Mouse (Mus musculus): ENCODE measurements around the gene Tmem238. TPM values are rescaled to one million over a fixed set of nuclear protein-coding genes. Genes with fewer than 3 reads are reported as not detected.
"Not testable (repeated sequence)": the region's sequence is repeated elsewhere in the genome, so short reads cannot be mapped to it uniquely, and the experiment has no call there.

Gene Tmem238
- total and polyA plus RNA-seq, 3 experiments, result 5.5 to 12.3 (median 9.8) TPM

DNA sequence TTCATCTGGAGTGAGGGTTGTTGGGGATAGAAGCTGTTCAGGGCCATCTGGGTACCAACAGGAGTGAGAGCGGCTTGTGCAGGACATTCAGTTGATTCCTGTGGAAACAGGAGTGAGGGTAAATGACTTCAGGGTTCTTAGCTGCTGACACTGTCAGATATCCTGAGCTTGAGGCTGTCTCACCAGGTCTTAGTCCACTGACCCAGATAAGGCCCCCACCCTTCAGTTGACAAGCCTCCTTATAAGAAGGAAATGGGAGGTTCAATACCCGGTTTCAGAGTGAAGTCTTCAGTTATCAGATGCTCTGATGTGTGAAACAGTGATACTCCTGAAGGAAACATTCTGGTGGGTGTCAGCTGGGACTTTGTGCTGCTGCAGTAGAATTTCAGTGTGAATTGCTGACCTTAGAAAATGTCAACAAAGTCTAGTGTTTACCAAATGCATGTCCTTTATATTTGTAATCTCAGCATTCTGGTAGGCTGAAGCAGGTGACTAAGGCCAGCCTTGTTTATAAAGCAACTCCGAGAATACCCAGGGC is 5.2 kb upstream of the Tmem238 start:
- H3K9ac ChIP-seq (ENCODE audit: insufficient read depth, low read depth), result peak overlapping the region; percentile 98
- peaks cover 5 to 30% of the 10 kb centered on the region in 2 experiments; a peak in 2 of 4 replicates for H3K4me1 ChIP-seq (ENCODE audit: control insufficient read depth in 1 of 2, insufficient read depth in 2 of 2)
- dilution Hi-C loops (cut with MboI; ENCODE audit: extremely low pct_ligation_motif_present, extremely low pct_unique_long_range_greater_than_20kb, low sequenced_read_pairs), result no loop called here
- no peaks in the 10 kb centered on the region for H3K9me3 ChIP-seq (replicated peaks; ENCODE audit: low read length)
- peak overlapping the region in 2 of 3 experiments; percentile 87 to 97 for H3K4me3 ChIP-seq (replicated peaks in 1 of 3; ENCODE audit: low read depth in 2 of 3, low read length in 2 of 3, poor library complexity in 1 of 3)
- H3K27me3 ChIP-seq (replicated peaks), result peaks cover 1% of the 10 kb centered on the region
- no peak overlapping the region for H3K27ac ChIP-seq (ENCODE audit: insufficient read depth, low read depth)
- H3K79me2 ChIP-seq (replicated peaks; ENCODE audit: control insufficient read depth, extremely low read depth, insufficient read depth, poor library complexity, severe bottlenecking), result peaks cover 24% of the 10 kb centered on the region
- H3K4me2 ChIP-seq (ENCODE audit: insufficient read depth, low read depth, poor library complexity, severe bottlenecking), result peak overlapping the region; percentile 98
- no peak for DNase-seq (ENCODE audit: extremely low read depth)
- no peak for TF ChIP-seq MEF2A (IDR thresholded peaks at IDR 0.05; ENCODE audit: borderline replicate concordance, low read depth, low read length)
- no peak for TF ChIP-seq POLR2A (IDR thresholded peaks at IDR 0.05; ENCODE audit: low read depth, low read length)
- no peak for TF ChIP-seq MAX (IDR thresholded peaks at IDR 0.05; ENCODE audit: low read length)
- no peak for TF ChIP-seq GABPA (IDR thresholded peaks at IDR 0.05; ENCODE audit: insufficient replicate concordance, low read depth, low read length)
- TF ChIP-seq ELF1 (IDR thresholded peaks at IDR 0.05; ENCODE audit: low read depth, low read length), result no peak
- no peak for TF ChIP-seq CHD2 (IDR thresholded peaks at IDR 0.05; ENCODE audit: low read length)
- TF ChIP-seq ZC3H11A (IDR thresholded peaks at IDR 0.05; ENCODE audit: low read depth, low read length), result no peak
- no peak for TF ChIP-seq ZKSCAN1 (IDR thresholded peaks at IDR 0.05; ENCODE audit: borderline replicate concordance, low read depth, low read length)
- no peak for TF ChIP-seq MAZ (IDR thresholded peaks at IDR 0.05; ENCODE audit: low read depth, low read length)
- no peak for TF ChIP-seq BHLHE40 (IDR thresholded peaks at IDR 0.05; ENCODE audit: low read depth, low read length)
- no peak for TF ChIP-seq JUND (conservative IDR thresholded peaks at IDR 0.05; ENCODE audit: low read depth, low read length)
- TF ChIP-seq ZNF384 (IDR thresholded peaks at IDR 0.05; ENCODE audit: low read depth, low read length), result no peak
- no peak for TF ChIP-seq SIN3A (IDR thresholded peaks at IDR 0.05; ENCODE audit: low read length)
- TF ChIP-seq ZMIZ1 (IDR thresholded peaks at IDR 0.05; ENCODE audit: low read depth, low read length), result no peak
- peaks cover 39 to 55% of the 10 kb centered on the region in 2 experiments for H3K36me3 ChIP-seq (replicated peaks in 1 of 2; ENCODE audit: control insufficient read depth in 1 of 2, insufficient read depth in 1 of 2, low read length in 1 of 2)
- in situ Hi-C loops (cut with MboI; ENCODE audit: low pct_ligation_motif_present, low pct_unique_long_range_greater_than_20kb, low sequenced_read_pairs), result no loop called here

DNA sequence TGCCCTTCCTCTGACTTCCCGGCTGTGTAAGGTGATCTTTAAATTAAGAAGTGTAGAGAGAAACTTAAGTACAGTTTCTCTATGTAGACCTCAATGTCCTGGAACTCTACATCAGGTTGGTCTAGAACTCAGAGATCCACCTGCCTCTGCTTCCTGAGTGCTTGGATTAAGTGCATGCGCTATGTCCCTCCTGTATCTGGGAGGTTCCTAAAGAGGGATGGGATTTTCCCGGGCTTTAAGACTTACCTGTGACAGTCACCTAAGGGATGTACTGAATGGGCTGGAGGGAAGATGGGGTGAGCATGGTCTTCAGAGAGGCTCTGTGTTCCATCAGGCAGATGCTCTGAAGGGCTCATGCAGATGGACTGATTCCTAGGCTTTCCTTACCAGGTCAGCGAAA is 4.2 kb upstream of the Tmem238 start:
- no peak for TF ChIP-seq UBTF (IDR thresholded peaks at IDR 0.05; ENCODE audit: low read depth, low read length)
- 0 out of 2 replicates have a peak, but pooled peaks have one; percentile 15 for TF ChIP-seq MYC (IDR thresholded peaks at IDR 0.05; ENCODE audit: low read depth, low read length)
- DNase-seq (ENCODE audit: extremely low read depth), result no peak
- peaks cover 24% of the 10 kb centered on the region for H3K79me2 ChIP-seq (replicated peaks; ENCODE audit: control insufficient read depth, extremely low read depth, insufficient read depth, poor library complexity, severe bottlenecking)
- peaks cover 39 to 50% of the 10 kb centered on the region in 2 experiments for H3K36me3 ChIP-seq (replicated peaks in 1 of 2; ENCODE audit: control insufficient read depth in 1 of 2, insufficient read depth in 1 of 2, low read length in 1 of 2)
- no peaks in the 10 kb centered on the region for H3K9me3 ChIP-seq (replicated peaks; ENCODE audit: low read length)
- H3K4me2 ChIP-seq (ENCODE audit: insufficient read depth, low read depth, poor library complexity, severe bottlenecking), result peak overlapping the region; percentile 98
- dilution Hi-C loops (cut with MboI; ENCODE audit: extremely low pct_ligation_motif_present, extremely low pct_unique_long_range_greater_than_20kb, low sequenced_read_pairs), result no loop called here
- peak overlapping the region; percentile 87 to 97 (median 91) for H3K4me3 ChIP-seq (replicated peaks in 1 of 3; ENCODE audit: low read depth in 2 of 3, low read length in 2 of 3, poor library complexity in 1 of 3)
- peak overlapping the region; percentile 98 for H3K9ac ChIP-seq (ENCODE audit: insufficient read depth, low read depth)
- H3K27ac ChIP-seq (ENCODE audit: insufficient read depth, low read depth), result peak overlapping the region; percentile 89
- peaks cover 5 to 33% of the 10 kb centered on the region in 2 experiments; a peak in 2 of 4 replicates for H3K4me1 ChIP-seq (ENCODE audit: control insufficient read depth in 1 of 2, insufficient read depth in 2 of 2)
- peaks cover 3% of the 10 kb centered on the region for H3K27me3 ChIP-seq (replicated peaks)
- in situ Hi-C loops (cut with MboI; ENCODE audit: low pct_ligation_motif_present, low pct_unique_long_range_greater_than_20kb, low sequenced_read_pairs), result no loop called here

DNA sequence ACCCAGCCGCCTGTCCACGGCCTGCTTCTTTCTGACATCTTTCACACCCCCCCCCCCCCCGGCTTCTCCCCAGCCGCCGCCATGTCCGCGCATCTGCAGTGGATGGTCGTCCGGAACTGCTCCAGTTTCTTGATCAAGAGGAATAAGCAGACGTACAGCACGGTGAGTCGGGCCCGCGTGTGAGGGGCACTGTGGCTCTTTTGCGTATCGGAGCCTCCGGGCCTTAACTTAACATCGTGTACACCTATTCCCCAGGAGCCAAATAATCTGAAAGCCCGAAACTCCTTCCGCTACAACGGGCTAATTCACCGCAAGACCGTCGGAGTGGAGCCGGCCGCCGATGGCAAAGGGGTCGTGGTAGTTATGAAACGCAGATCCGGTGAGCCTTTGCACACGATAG is 3.8 kb upstream of the Tmem238 start:
- peak overlapping the region; percentile 87 to 97 (median 91) for H3K4me3 ChIP-seq (replicated peaks in 1 of 3; ENCODE audit: low read depth in 2 of 3, low read length in 2 of 3, poor library complexity in 1 of 3)
- DNase-seq (ENCODE audit: extremely low read depth); H3K27me3 ChIP-seq (replicated peaks); dilution Hi-C loops (cut with MboI; ENCODE audit: extremely low pct_ligation_motif_present, extremely low pct_unique_long_range_greater_than_20kb, low sequenced_read_pairs); in situ Hi-C loops (cut with MboI; ENCODE audit: low pct_ligation_motif_present, low pct_unique_long_range_greater_than_20kb, low sequenced_read_pairs); H3K9me3 ChIP-seq (replicated peaks; ENCODE audit: low read length): not testable (repeated sequence)
- peaks cover 24% of the 10 kb centered on the region for H3K79me2 ChIP-seq (replicated peaks; ENCODE audit: control insufficient read depth, extremely low read depth, insufficient read depth, poor library complexity, severe bottlenecking)
- peaks cover 5 to 33% of the 10 kb centered on the region in 2 experiments; a peak in 2 of 4 replicates for H3K4me1 ChIP-seq (ENCODE audit: control insufficient read depth in 1 of 2, insufficient read depth in 2 of 2)
- H3K27ac ChIP-seq (ENCODE audit: insufficient read depth, low read depth), result peak overlapping the region; percentile 89
- H3K36me3 ChIP-seq (replicated peaks in 1 of 2; ENCODE audit: control insufficient read depth in 1 of 2, insufficient read depth in 1 of 2, low read length in 1 of 2), result peaks cover 39 to 46% of the 10 kb centered on the region in 2 experiments
- peak overlapping the region; percentile 98 for H3K9ac ChIP-seq (ENCODE audit: insufficient read depth, low read depth)
- H3K4me2 ChIP-seq (ENCODE audit: insufficient read depth, low read depth, poor library complexity, severe bottlenecking), result peak overlapping the region; percentile 98; the same call in 1 of the 2 replicates

Measured in CH12.LX (cell line).